Mouse (Mus musculus): Measurements from ENCODE around the gene Stub1. TPM values are rescaled to one million over a fixed set of nuclear protein-coding genes. Genes with fewer than 3 reads are reported as not detected.
"Not testable (repeated sequence)": the region's sequence is repeated elsewhere in the genome, so short reads cannot be mapped to it uniquely, and the experiment has no call there.

The Stub1 gene
- total RNA-seq, 2 experiments from 2014 or later, result 101 to 131 TPM

DNA sequence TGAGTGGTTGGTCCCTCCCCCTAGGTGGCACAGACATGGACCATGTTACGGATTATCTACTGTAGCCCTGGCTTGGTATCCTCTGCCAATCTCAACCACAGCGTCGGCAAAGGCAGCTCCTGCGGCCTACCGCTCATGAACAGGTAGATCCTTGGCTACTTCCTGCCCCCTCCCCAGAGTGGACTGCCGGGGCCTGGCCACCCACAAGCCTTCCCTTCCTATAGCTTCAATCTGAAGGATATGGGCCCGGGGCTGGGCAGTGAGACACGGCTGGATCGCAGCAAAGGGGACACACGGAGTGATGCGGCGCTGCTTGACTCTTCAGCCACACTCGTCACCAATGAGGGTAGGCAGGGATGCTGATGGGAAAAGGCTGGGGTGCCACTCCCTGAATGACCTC lies 6.2 kb downstream of the Stub1 start:
- ATAC-seq (replicated peaks; ENCODE audit: poor library complexity, severe bottlenecking), result no peak

DNA sequence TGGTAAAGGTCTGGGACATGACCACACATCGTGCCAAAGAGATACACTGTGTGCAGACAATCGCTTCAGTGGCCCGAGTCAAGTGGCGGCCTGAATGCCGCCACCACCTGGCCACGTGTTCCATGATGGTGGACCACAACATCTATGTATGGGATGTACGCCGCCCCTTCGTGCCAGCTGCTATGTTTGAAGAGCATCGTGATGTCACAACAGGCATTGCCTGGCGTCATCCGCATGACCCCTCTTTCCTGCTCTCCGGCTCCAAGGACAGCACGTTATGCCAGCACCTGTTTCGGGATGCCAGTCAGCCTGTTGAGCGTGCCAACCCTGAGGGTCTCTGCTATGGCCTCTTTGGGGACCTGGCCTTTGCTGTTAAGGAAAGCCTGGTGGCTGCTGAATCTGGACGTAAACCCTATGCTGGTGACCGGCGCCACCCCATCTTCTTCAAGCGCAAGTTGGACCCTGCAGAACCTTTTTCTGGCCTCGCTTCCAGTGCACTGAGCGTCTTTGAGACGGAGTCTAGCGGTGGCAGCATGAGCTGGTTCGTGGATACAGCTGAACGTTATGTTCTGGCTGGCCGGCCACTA lies 7.1 kb downstream of the Stub1 start:
- ATAC-seq (replicated peaks; ENCODE audit: poor library complexity, severe bottlenecking), result no peak

GRCm38 (mm10) chr17:25825311-25825710 lies 7.9 kb downstream of the Stub1 start:
- no peak for ATAC-seq (replicated peaks; ENCODE audit: poor library complexity, severe bottlenecking)

DNA sequence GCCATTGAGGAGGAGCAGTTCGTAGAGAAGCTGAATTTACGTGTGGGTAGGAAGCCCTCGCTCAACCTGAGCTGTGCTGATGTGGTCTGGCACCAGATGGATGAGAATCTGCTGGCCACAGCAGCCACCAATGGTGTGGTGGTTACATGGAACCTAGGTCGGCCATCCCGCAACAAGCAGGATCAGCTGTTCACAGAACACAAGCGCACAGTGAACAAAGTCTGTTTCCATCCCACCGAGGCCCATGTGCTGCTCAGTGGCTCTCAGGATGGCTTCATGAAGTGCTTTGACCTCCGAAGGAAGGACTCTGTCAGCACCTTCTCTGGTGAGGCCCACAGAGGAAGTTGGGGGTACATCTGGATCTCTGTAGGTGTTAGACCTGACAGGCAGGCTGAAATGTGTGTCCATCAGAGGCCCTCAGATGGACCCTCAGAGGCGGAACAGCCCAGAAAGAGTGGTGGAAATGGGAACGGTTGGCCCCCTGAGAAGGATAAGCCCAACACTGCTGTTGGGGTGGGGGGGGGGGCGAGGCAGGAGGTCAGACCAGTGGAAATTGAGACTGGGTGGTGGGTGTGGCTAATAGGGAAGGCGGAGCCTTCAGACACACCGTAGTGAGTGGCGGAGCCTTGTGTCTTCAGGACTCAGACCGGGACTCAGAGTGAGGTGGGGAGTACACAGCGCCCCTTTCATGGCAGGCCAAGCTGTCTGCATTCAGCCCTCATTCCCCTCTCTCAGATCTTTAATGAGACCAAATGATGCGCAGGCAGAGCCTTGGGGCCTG lies 8.7 kb downstream of the Stub1 start:
- no peak for ATAC-seq (replicated peaks; ENCODE audit: poor library complexity, severe bottlenecking)

DNA sequence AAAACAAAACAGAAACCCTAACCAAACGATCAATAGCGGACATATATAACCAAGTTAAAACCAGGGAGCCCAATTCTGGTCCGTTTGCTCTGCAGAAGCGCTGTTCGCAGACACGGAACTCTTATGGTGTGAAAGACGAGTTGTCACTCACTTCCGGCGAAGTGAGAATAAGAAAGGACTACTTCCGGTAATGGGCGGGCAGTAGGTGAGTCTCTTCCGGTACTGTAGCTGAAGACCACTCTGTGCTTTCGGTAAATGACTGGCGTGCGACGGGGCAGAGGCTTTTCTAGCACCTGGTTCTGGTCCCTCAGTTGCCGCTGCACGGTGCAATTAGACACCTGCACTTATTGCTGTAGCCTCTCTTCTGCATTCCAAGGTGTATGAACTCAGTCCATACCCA lies 9.8 kb downstream of the Stub1 start, which contains the start of gene Wdr24:
Gene Wdr24 (plus strand): TSS at position 176 of the 400 bp plus-strand sequence.
- ATAC-seq (replicated peaks; ENCODE audit: poor library complexity, severe bottlenecking), result peak; percentile 78

DNA sequence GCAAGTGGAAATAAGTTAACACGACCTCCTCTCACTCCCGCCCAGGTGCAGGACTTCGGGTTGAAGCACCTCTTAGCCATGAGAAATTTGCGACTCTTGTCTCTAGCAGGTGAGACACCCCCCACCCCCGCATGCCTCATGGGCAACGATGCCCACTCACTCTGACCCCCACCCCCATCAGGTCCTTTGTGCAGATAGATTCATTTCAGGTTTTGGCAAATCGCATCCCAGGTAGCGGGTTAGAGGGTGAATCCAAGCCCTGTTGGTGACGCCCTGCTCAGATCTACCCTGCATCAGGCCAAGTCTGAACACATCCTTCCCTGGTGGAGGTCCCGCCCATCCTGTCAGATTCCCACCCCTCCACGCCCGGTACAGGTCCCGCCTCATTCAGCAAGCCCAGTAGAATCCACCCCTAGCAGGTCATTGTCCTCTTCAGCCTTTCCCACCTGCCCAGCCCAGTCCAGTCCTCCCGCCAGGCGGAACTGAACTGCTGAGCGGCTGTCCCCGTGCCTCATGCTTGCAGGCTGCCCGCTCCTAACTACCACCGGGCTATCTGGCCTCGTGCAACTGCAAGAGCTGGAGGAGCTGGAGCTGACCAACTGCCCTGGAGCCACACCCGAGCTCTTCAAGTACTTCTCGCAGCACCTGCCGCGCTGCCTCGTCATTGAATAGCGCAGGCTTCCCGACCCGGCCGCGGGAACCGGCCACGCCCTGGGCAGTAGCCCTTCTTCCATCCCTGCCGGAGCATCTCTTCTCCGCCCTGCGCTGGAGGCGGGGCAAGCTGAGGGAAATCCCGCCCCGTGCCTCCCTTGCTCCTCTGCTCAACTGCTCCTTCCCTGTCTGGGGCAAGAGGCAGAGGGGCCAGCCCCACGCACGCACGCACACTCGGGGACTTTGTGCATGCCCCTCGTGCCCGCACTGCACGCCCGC lies 14.1 kb downstream of the Stub1 start:
- peak; percentile 30 for ATAC-seq (replicated peaks; ENCODE audit: poor library complexity, severe bottlenecking)

- ATAC-seq (replicated peaks; ENCODE audit: poor library complexity, severe bottlenecking), result no peak
These were observed 15.5 kb downstream of the Stub1 start for GRCm38 (mm10) chr17:25817662-25818061.

DNA sequence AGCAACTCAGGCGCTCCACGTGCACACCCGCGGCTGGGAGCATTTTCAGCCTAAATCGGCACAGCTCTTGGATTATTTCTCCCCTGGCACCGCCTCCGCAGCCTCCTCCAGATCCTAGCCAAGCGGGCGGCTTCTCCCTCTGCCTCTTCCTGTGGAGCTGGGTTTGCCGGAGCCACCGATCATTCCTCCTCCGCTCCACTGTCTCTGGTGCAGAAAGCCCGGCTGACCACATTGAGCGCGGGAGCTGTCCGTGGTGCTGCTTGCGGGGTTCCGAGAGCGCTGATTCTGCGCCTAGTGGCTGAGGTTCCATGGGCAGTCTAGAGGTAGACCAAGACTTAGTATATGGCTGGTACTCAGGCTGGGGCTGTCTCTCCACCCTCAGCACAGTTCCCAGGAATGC lies 19.7 kb downstream of the Stub1 start:
- ATAC-seq (replicated peaks; ENCODE audit: poor library complexity, severe bottlenecking), result peak; percentile 90

DNA sequence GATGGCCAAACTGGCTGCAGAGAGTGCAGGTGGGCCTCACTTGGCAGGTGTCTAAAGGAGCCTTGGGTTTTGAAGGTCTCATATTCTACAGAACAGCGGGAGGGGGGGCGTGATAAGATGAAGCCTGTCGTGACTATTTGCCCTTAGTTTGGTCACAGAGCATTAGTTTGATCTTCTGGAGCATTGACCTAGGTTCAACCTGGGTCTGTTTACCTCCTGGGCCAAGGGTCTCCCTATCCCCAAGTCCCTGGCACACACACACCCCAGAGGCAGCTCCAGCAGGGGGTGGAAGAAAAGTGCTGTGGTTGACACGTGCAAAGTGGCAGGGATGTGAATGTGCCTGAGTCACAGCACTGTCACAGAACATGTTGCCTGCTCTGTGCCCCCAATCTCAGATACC lies 22.3 kb downstream of the Stub1 start:
- no peak for ATAC-seq (replicated peaks; ENCODE audit: poor library complexity, severe bottlenecking)

DNA sequence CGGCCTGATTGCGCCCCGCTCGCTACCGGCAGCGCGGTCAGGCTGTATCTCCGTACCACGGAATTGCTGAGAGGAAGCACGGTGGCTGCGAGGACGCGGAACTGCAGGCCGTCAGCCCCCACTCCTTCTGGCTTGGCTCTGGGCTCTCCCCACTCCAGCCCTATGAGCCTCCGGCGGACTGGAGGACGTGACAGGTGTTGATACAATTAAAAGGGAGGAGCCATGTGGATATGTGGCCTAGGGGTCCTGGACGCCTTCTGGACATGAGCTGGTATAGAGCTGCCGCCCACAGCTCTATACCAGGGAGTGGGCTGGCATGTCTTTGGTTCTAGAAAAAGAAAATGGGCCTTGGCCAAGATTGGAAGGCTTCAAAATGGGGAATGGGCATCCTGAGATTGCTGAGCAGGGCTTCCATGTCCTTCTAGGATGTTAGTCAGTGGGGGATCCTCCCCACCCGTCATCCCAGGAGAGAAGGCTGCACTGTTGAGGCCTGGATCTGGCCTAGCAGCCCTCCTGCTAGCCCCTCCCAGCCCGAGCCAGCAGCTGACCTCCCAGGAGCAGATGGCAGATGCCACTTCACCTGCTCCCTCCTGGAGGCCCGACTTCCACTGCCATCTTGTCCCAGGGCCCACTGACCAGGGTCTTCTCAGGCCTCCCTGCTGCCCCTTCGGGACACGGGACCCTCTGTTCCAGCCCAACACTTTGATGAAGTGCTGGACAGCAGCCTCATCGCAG lies 23.4 kb downstream of the Stub1 start:
- ATAC-seq (replicated peaks; ENCODE audit: poor library complexity, severe bottlenecking), result 0 out of 2 replicates have a peak, but pooled peaks have one; percentile 13

GRCm38 (mm10) chr17:25808789-25809605 lies 24.2 kb downstream of the Stub1 start, which contains the start of gene Fbxl16:
Gene Fbxl16, plus strand, starts transcription at chr17:25809085.
- ATAC-seq (replicated peaks; ENCODE audit: poor library complexity, severe bottlenecking), result peak; percentile 16; the same call in 1 of the 2 replicates

DNA sequence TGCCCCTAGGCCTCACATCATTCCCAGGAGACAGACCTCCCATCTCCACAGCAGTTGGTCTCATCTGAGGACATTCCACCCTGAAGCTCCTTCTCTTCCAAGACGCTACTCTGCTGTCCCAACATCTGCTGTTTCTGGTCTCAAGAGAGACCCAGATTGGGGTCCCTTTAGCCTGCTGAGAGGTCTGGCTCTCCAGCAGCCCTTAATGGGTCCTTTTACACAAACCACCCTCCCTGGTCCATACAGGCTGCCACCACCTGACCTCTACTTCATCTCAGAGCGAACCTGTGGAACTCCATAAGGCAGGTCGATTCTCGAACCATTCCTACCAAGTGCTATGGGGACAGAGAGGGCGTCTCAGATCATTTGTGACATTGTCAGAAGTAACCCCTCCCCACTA lies 25.2 kb downstream of the Stub1 start:
- no peak for ATAC-seq (replicated peaks; ENCODE audit: poor library complexity, severe bottlenecking)

- ATAC-seq (replicated peaks; ENCODE audit: poor library complexity, severe bottlenecking), result not testable (repeated sequence)
These were observed 25.8 kb downstream of the Stub1 start for GRCm38 (mm10) chr17:25807452-25807851.

DNA sequence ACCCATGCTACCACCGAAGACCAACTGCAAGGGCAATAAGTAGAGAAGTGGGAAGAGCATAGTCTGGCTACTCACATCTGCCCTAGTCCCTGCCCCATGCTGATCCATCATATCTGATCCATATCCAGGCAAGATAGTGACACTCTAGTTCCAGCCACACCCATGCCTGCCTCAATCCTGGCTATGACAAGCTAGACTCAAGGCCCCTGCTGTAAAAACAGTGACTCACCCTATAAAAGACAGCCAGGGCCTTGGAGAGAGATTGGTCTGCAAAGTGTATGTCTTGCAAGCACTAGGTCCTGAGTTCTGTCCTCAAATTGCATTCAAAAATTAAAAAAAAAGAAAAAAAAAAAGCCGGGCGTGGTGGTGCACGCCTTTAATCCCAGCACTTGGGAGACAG lies 26.7 kb downstream of the Stub1 start:
- no peak for ATAC-seq (replicated peaks; ENCODE audit: poor library complexity, severe bottlenecking)

- ATAC-seq (replicated peaks; ENCODE audit: poor library complexity, severe bottlenecking), result peak; percentile 31; the same call in 1 of the 2 replicates
These were observed 30.2 kb downstream of the Stub1 start for GRCm38 (mm10) chr17:25802825-25803517.

- peak; percentile 62 for ATAC-seq (replicated peaks; ENCODE audit: poor library complexity, severe bottlenecking)
These were observed 32.2 kb downstream of the Stub1 start for GRCm38 (mm10) chr17:25801029-25801428.

DNA sequence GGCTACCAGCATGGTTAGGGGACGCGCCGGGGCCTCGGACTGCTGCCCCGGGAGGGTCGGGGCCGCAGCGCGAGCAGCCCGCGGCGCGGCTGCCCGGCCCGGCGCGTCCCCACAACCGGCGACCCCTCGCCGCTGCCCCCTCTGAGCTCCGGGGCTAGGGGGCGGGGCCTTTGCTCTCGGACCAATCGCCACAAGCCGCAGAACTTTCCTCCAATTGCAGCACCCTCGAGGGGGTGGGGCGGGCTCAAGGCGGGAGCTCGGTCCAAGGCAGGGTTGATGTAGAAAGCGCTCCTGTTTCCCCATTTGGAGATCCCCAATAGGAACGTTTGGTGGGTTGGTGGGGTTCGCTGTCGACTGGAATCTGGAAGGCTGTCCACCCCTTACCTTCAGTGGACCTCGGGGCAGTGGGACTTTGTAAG lies 36.2 kb downstream of the Stub1 start, which contains the start of gene Metrn:
Gene Metrn (minus strand): TSS at position 186 of the 419 bp plus-strand sequence.
- ATAC-seq (replicated peaks; ENCODE audit: poor library complexity, severe bottlenecking), result peak; percentile 83

DNA sequence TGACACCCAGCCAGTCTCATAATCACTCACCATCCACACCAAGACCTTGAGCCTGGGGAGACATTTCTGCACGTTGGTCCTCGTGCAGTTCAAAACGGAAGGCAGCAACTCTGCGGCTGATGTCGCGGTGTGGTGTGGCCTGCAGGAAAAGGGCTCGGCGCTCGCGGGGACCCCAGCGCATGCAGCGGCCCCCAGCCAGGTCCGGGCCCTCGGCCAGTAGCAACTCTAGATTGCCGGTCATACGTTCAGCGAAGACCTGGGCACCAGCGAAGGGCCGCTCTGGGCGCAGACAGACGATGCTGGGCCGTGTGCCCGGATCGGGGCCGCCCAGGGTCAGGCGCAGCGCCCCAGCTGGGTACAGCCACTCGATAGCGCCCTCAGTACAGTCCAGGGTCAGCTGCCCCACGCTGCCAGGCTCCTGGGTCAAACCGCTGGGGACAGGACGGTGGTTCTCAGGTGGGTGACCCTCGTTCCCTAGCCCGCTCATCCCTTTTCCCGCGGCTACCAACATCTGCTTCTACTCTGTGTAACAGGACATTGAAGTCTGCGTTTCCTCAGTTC lies 36.9 kb downstream of the Stub1 start:
- ATAC-seq (replicated peaks; ENCODE audit: poor library complexity, severe bottlenecking), result no peak
